In the genomic region with DNA sequence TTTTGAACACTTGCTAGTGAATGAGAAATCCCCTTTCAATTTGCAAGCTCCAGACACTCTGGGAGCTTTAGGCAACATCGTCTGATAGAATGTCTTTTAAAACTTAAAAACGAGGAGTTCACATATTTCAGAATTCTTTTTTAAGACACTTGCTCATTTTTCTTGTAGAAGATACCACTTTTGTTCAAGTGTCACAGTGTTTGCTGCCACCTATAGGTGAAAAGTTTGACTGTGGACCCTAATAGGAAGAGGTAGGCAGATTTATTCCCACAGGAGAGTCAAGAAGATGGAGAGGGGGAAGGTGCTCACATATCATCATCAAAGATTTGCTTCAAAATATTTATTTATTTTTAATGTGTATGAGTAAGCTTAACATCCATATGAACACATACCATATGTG, we compare ENCODE assay signal across 10 mouse cellular contexts. TPM values are rescaled to one million over a fixed set of nuclear protein-coding genes. Genes with fewer than 3 reads are reported as not detected.
A peak's percentile ranks its signal among the peaks of the same experiment; 100 is the strongest.
DNase-seq lines count a peak whose midpoint lies in the region; ATAC-seq lines count a peak whose summit lies in the region.
"Had no signal": no experiment of that assay in that cellular context is flagged by ENCODE, and none has a peak within 500 bp of the region (broad histone marks: within the 10 kb centered on the region; RNA-seq: fewer than 3 reads in every experiment).

No protein-coding gene starts in this region.

- DNase-seq in CD4-positive, CD25-positive, alpha-beta regulatory T cell, adult 2 months (ENCODE audit: low read depth, low spot score), result peak; percentile 43
- DNase-seq in kidney, postnatal 10 days, result peak; percentile 43
- no peak for DNase-seq in kidney, postnatal 4 days
- peak; percentile 80 for DNase-seq in 3T3-L1 (ENCODE audit: low read depth, low spot score)
- peak; percentile 57 for DNase-seq in embryo, embryonic 11 days
- DNase-seq in adrenal gland, adult 8-10 months, result no peak
- DNase-seq in thymus, postnatal 36 days, result no peak
- DNase-seq: gastrocnemius, postnatal 25 days had no signal

- ATAC-seq in CD4-positive, CD25-positive, alpha-beta regulatory T cell, adult 4 months, result no peak
- ATAC-seq: midbrain, embryonic 15.5 days had no signal

RNA-seq across cellular contexts. Expression of gene Tamm41, which starts 8.4 kb away (rescaled TPM):
- polyA plus RNA-seq in CD4-positive, CD25-positive, alpha-beta regulatory T cell, adult 4 months (2017; shearing (Covaris generic)), result 10 to 100 TPM; 32.4 to 33.0 TPM
- 10 to 100 TPM; 13.3 to 25.8 (median 17.0) TPM for total RNA-seq in adrenal gland, adult 8-10 months (2022)

RNA-seq across cellular contexts. Expression of gene Vgll4, which starts 59.5 kb away (rescaled TPM):
- polyA plus RNA-seq in CD4-positive, CD25-positive, alpha-beta regulatory T cell, adult 4 months (2017; shearing (Covaris generic)), result 100 to 1,000 TPM; 171 to 233 TPM
- 10 to 100 TPM; 43.0 to 49.5 (median 45.6) TPM for total RNA-seq in adrenal gland, adult 8-10 months (2022)

Comparison
In these comparisons a context has a peak if more than half of its experiments do, and no peak if none do; other contexts are left out.
1. DNase-seq: peak in CD4-positive, CD25-positive, alpha-beta regulatory T cell, adult 2 months (single experiment), kidney, postnatal 10 days (single experiment), 3T3-L1 (single experiment) and embryo, embryonic 11 days (single experiment); none in kidney, postnatal 4 days (0 of 2), adrenal gland, adult 8-10 months (single experiment) and thymus, postnatal 36 days (0 of 2).